ENCODE assay signal across 9 mouse cellular contexts in genomic region chr3:108225711-108226557, GRCm38 (mm10). TPM values are rescaled to one million over a fixed set of nuclear protein-coding genes. Genes with fewer than 3 reads are reported as not detected.
DNase-seq lines count a peak whose midpoint lies in the region; ATAC-seq and TF ChIP-seq lines count a peak whose summit lies in the region.
"Had no signal": no experiment of that assay in that cellular context is flagged by ENCODE, and none has a peak within 500 bp of the region (broad histone marks: within the 10 kb centered on the region; RNA-seq: fewer than 3 reads in every experiment).

No protein-coding gene starts in this region.

- ATAC-seq in hindbrain, embryonic 13.5 days (ENCODE audit: low FRiP score) = peak; percentile 36; the same call in 1 of the 2 replicates
- peak; percentile 65 for ATAC-seq in limb, embryonic 15.5 days (ENCODE audit: insufficient number of reproducible peaks, low FRiP score, low TSS enrichment, low read depth)
- ATAC-seq in stomach, postnatal 0 days (ENCODE audit: low FRiP score, low TSS enrichment) = peak; percentile 56

- no peak for DNase-seq in layer of hippocampus, adult 2 months (ENCODE audit: low spot score in 2 of 2)
- no peak for DNase-seq in layer of hippocampus, adult 11-12 months (ENCODE audit: low spot score)
- DNase-seq in embryo, embryonic 9.5 days (ENCODE audit: extremely low spot score) = peak; percentile 42
- DNase-seq in stomach, postnatal 0 days (ENCODE audit: low spot score) = peak; percentile 39
- no peak for DNase-seq in ovary, postnatal 10 days (ENCODE audit: low spot score)
- DNase-seq in urinary bladder, postnatal 36 days (ENCODE audit: low spot score in 2 of 2) = no peak

- H3K4me2 ChIP-seq in hindbrain, embryonic 13.5 days = peak overlapping the region; percentile 60
- peak overlapping the region; percentile 90 for H3K4me2 ChIP-seq in limb, embryonic 15.5 days
- peak overlapping the region; percentile 75 for H3K4me2 ChIP-seq in stomach, postnatal 0 days (replicated peaks; ENCODE audit: low read depth)

- no peaks in the 10 kb centered on the region for H3K36me3 ChIP-seq in hindbrain, embryonic 13.5 days
- no peaks in the 10 kb centered on the region for H3K36me3 ChIP-seq in limb, embryonic 15.5 days
- no peaks in the 10 kb centered on the region for H3K36me3 ChIP-seq in stomach, postnatal 0 days (ENCODE audit: control insufficient read depth, insufficient read depth, low read length)

- H3K27me3 ChIP-seq in hindbrain, embryonic 13.5 days = peaks cover 76% of the 10 kb centered on the region
- peaks cover 60% of the 10 kb centered on the region for H3K27me3 ChIP-seq in limb, embryonic 15.5 days
- peaks cover 3% of the 10 kb centered on the region; the same call in 1 of the 2 replicates for H3K27me3 ChIP-seq in stomach, postnatal 0 days (ENCODE audit: control insufficient read depth, insufficient read depth, low read length)

- WGBS in hindbrain, embryonic 13.5 days = 4% methylated on average over 65 of the region's 67 CpGs
- WGBS in limb, embryonic 15.5 days = 3% methylated on average over 65 of the region's 67 CpGs
- 4% methylated on average over 61 of the region's 67 CpGs for WGBS in stomach, postnatal 0 days

- no peak for TF ChIP-seq EP300 in stomach, postnatal 0 days (optimal IDR thresholded peaks at IDR 0.05)

- H3K4me3 ChIP-seq in layer of hippocampus, adult 2 months = peak overlapping the region; percentile 49
- peak overlapping the region; percentile 40 for H3K4me3 ChIP-seq in hindbrain, embryonic 13.5 days
- peak overlapping the region; percentile 47 for H3K4me3 ChIP-seq in limb, embryonic 15.5 days
- peak overlapping the region; percentile 44 for H3K4me3 ChIP-seq in stomach, postnatal 0 days (ENCODE audit: low read depth, low read length)

- peak overlapping the region; percentile 62 for H3K9ac ChIP-seq in hindbrain, embryonic 13.5 days
- peak overlapping the region; percentile 43 for H3K9ac ChIP-seq in limb, embryonic 15.5 days
- H3K9ac ChIP-seq in stomach, postnatal 0 days (ENCODE audit: low read length) = peak overlapping the region; percentile 54

- H3K9me3 ChIP-seq in hindbrain, embryonic 13.5 days = no peaks in the 10 kb centered on the region
- H3K9me3 ChIP-seq in limb, embryonic 15.5 days = no peaks in the 10 kb centered on the region
- H3K9me3 ChIP-seq in stomach, postnatal 0 days (ENCODE audit: control insufficient read depth, low read length) = no peaks in the 10 kb centered on the region

- peaks cover 12% of the 10 kb centered on the region for H3K4me1 ChIP-seq in hindbrain, embryonic 13.5 days (replicated peaks)
- peaks cover 15% of the 10 kb centered on the region for H3K4me1 ChIP-seq in limb, embryonic 15.5 days
- H3K4me1 ChIP-seq in stomach, postnatal 0 days (replicated peaks; ENCODE audit: control insufficient read depth, insufficient read depth) = no peaks in the 10 kb centered on the region

- H3K27ac ChIP-seq in layer of hippocampus, adult 2 months = no peak overlapping the region; the same call in 1 of the 2 replicates
- H3K27ac ChIP-seq in hindbrain, embryonic 13.5 days = no peak overlapping the region
- H3K27ac ChIP-seq in limb, embryonic 15.5 days = no peak overlapping the region
- no peak overlapping the region for H3K27ac ChIP-seq in stomach, postnatal 0 days (replicated peaks)
- H3K27ac ChIP-seq: macrophage had no signal

- no peak for TF ChIP-seq CTCF in layer of hippocampus, adult 2 months (conservative IDR thresholded peaks at IDR 0.05)
- no peak for TF ChIP-seq CTCF in stomach, postnatal 0 days (IDR thresholded peaks at IDR 0.05; ENCODE audit: low read depth)

RNA-seq across cellular contexts. Expression of gene Sypl2, which starts 0.5 kb away (rescaled TPM):
- total RNA-seq in layer of hippocampus, adult 2 months (2021) = 1 to 10 TPM; 2.0 to 3.0 TPM
- polyA plus RNA-seq in hindbrain, embryonic 13.5 days (2015; fragmentation: Nextera tagmentation; extraction: Ambion mirVana) = 0.34 and 0.43 TPM in 2 replicates
- polyA plus RNA-seq in limb, embryonic 15.5 days (2015; fragmentation: Nextera tagmentation; extraction: Ambion mirVana) = 2.8 and 7.6 TPM in 2 replicates
- polyA plus RNA-seq in stomach, postnatal 0 days (2015; fragmentation: Nextera tagmentation; extraction: Ambion mirVana) = 0.04 and 0.05 TPM in 2 replicates

RNA-seq across cellular contexts. Expression of gene Atxn7l2, which starts 15.2 kb away (rescaled TPM):
- total RNA-seq in layer of hippocampus, adult 2 months (2021) = 10 to 100 TPM; 31.9 to 34.6 TPM
- 26.2 and 27.1 TPM in 2 replicates for polyA plus RNA-seq in hindbrain, embryonic 13.5 days (2015; fragmentation: Nextera tagmentation; extraction: Ambion mirVana)
- polyA plus RNA-seq in limb, embryonic 15.5 days (2015; fragmentation: Nextera tagmentation; extraction: Ambion mirVana) = 18.0 and 18.7 TPM in 2 replicates
- polyA plus RNA-seq in stomach, postnatal 0 days (2015; fragmentation: Nextera tagmentation; extraction: Ambion mirVana) = 4.3 and 4.8 TPM in 2 replicates

RNA-seq across cellular contexts. Expression of gene Cyb561d1, which starts 24.9 kb away (rescaled TPM):
- total RNA-seq in layer of hippocampus, adult 2 months (2021) = 10 to 100 TPM; 16.3 to 16.8 TPM
- polyA plus RNA-seq in hindbrain, embryonic 13.5 days (2015; fragmentation: Nextera tagmentation; extraction: Ambion mirVana) = 3.5 and 4.3 TPM in 2 replicates
- 2.4 and 3.1 TPM in 2 replicates for polyA plus RNA-seq in limb, embryonic 15.5 days (2015; fragmentation: Nextera tagmentation; extraction: Ambion mirVana)
- 5.5 TPM in 2 replicates for polyA plus RNA-seq in stomach, postnatal 0 days (2015; fragmentation: Nextera tagmentation; extraction: Ambion mirVana)

RNA-seq across cellular contexts. Expression of gene Psma5, which starts 30.8 kb away (rescaled TPM):
- total RNA-seq in layer of hippocampus, adult 2 months (2021) = 10 to 100 TPM; 68.2 to 76.8 TPM
- polyA plus RNA-seq in hindbrain, embryonic 13.5 days (2015; fragmentation: Nextera tagmentation; extraction: Ambion mirVana) = 233 and 239 TPM in 2 replicates
- polyA plus RNA-seq in limb, embryonic 15.5 days (2015; fragmentation: Nextera tagmentation; extraction: Ambion mirVana) = 254 and 257 TPM in 2 replicates
- polyA plus RNA-seq in stomach, postnatal 0 days (2015; fragmentation: Nextera tagmentation; extraction: Ambion mirVana) = 159 and 166 TPM in 2 replicates

RNA-seq across cellular contexts. Expression of gene Amigo1, which starts 39.8 kb away (rescaled TPM):
- total RNA-seq in layer of hippocampus, adult 2 months (2021) = 10 to 100 TPM; 69.7 to 79.0 TPM
- 12.0 and 13.8 TPM in 2 replicates for polyA plus RNA-seq in hindbrain, embryonic 13.5 days (2015; fragmentation: Nextera tagmentation; extraction: Ambion mirVana)
- 4.7 and 5.4 TPM in 2 replicates for polyA plus RNA-seq in limb, embryonic 15.5 days (2015; fragmentation: Nextera tagmentation; extraction: Ambion mirVana)
- 3.0 and 3.5 TPM in 2 replicates for polyA plus RNA-seq in stomach, postnatal 0 days (2015; fragmentation: Nextera tagmentation; extraction: Ambion mirVana)

Comparison
In these comparisons a context has a peak if more than half of its experiments do, and no peak if none do; other contexts are left out.
1. DNase-seq: peak in embryo, embryonic 9.5 days (single experiment) and stomach, postnatal 0 days (single experiment); none in layer of hippocampus, adult 2 months (0 of 2), layer of hippocampus, adult 11-12 months (single experiment), ovary, postnatal 10 days (single experiment) and urinary bladder, postnatal 36 days (0 of 2).
2. Peak in every context shown above with its lines, with median percentiles within 50 percentile points of each other: H3K4me3 ChIP-seq, ATAC-seq, H3K4me2 ChIP-seq and H3K9ac ChIP-seq.